Mouse (Mus musculus) embryonic facial prominence, embryonic 12.5 days (tissue): ENCODE measurements around the gene Acad10. TPM values are rescaled to one million over a fixed set of nuclear protein-coding genes. Genes with fewer than 3 reads are reported as not detected.
"Not testable (repeated sequence)": the region's sequence is repeated elsewhere in the genome, so short reads cannot be mapped to it uniquely, and the experiment has no call there.

Experiments
- ATAC-seq: fragments of 200-750 bp; cut with Nextera tagmentation; 2 replicates; pipeline ENCODE4 v1.8.0; 2017; ENCODE audit not compliant: insufficient number of reproducible peaks, insufficient read depth, low FRiP score, low TSS enrichment
- H3K27ac ChIP-seq: fragments of 300-500 bp; sonication (generic); 2 replicates; pipeline ENCODE4 v1.5.1; 2016; ENCODE audit warnings: mild to moderate bottlenecking
- H3K27me3 ChIP-seq: fragments of 300-500 bp; sonication (generic); 2 replicates; pipeline ENCODE4 v1.6.1; 2016; ENCODE audit warnings: mild to moderate bottlenecking, moderate library complexity
- H3K36me3 ChIP-seq: fragments of 300-500 bp; sonication (generic); 2 replicates; pipeline ENCODE4 v1.6.1; 2016; ENCODE audit warnings: mild to moderate bottlenecking
- H3K4me1 ChIP-seq: fragments of 300-500 bp; sonication (generic); 2 replicates; pipeline ENCODE4 v1.6.1; 2016
- H3K4me2 ChIP-seq: fragments of 300-500 bp; sonication (generic); replicated peaks from 2 replicates; pipeline ENCODE4 v1.6.1; 2016; ENCODE audit warnings: mild to moderate bottlenecking, moderate library complexity
- H3K4me3 ChIP-seq: fragments of 300-500 bp; sonication (generic); 2 replicates; pipeline ENCODE4 v1.5.1; 2016; ENCODE audit warnings: mild to moderate bottlenecking
- H3K9ac ChIP-seq: fragments of 300-500 bp; sonication (generic); 2 replicates; pipeline ENCODE4 v1.6.1; 2016; ENCODE audit warnings: mild to moderate bottlenecking, moderate library complexity
- H3K9me3 ChIP-seq: fragments of 300-500 bp; sonication (generic); 2 replicates; pipeline ENCODE4 v1.6.1; 2016; ENCODE audit warnings: mild to moderate bottlenecking, moderate library complexity
- WGBS: fragments of 180-500 bp; shearing (Covaris S2); methylation state at CpG from one replicate; pipeline ENCODE4 v1.1.7; 2016; 5-methylcytosine and 5-hydroxymethylcytosine counted together
- polyA plus RNA-seq: library from polyadenylated mRNA; unstranded; fragments of >200 nt; fragmentation: Nextera tagmentation; extraction: Ambion mirVana; gene quantifications from 2 replicates; pipeline ENCODE4 v1.2.1, GENCODE M21; 2016

The Acad10 gene
- polyA plus RNA-seq, 1 experiment from 2014 or later: 2.2 TPM

DNA sequence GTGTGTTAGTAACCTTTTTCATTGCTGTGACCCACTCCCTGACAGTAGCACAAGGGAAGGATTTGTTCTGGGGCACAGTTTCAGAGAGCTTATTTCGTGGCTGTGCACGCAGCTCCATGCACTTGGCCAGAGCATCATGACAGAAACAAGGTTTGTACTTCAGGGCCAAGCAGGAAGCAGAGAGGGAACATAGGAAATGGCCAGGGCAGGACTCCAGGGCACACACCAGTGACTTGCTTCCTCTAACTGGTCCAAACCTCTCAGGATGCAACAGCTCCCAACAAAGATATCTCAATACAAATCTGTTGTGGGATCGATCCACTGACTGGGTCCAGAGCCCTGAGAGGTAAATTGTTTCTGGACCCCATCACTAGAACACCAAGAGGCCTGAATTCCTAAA lies 45.4 kb downstream of the Acad10 start:
- not testable (repeated sequence) for H3K4me1 ChIP-seq, H3K36me3 ChIP-seq, H3K27me3 ChIP-seq, H3K27ac ChIP-seq, H3K9me3 ChIP-seq, H3K9ac ChIP-seq, H3K4me3 ChIP-seq, ATAC-seq, H3K4me2 ChIP-seq
- WGBS: 84% methylated on average over 3 of the region's 3 CpGs

- Histone ChIP-seq H3K36me3 (no peaks in the 10 kb centered on the region), H3K4me3 (no peak overlapping the region), H3K4me1 (no peaks in the 10 kb centered on the region), H3K27me3 (no peaks in the 10 kb centered on the region), H3K4me2 (no peak overlapping the region), H3K9ac (no peak overlapping the region), H3K27ac (no peak overlapping the region), H3K9me3 (no peaks in the 10 kb centered on the region)
- no peak for ATAC-seq
- WGBS: 74% methylated on average over 6 of the region's 6 CpGs
Measured at GRCm38 (mm10) chr5:121612036-121612435, 48.3 kb downstream of the Acad10 start.

GRCm38 (mm10) chr5:121609556-121610135 lies 50.7 kb downstream of the Acad10 start:
- ATAC-seq, H3K4me2 ChIP-seq, H3K4me3 ChIP-seq, H3K9me3 ChIP-seq, H3K27ac ChIP-seq, H3K9ac ChIP-seq, H3K4me1 ChIP-seq, H3K36me3 ChIP-seq, H3K27me3 ChIP-seq: not testable (repeated sequence)
- 61% methylated on average over 8 of the region's 8 CpGs for WGBS

DNA sequence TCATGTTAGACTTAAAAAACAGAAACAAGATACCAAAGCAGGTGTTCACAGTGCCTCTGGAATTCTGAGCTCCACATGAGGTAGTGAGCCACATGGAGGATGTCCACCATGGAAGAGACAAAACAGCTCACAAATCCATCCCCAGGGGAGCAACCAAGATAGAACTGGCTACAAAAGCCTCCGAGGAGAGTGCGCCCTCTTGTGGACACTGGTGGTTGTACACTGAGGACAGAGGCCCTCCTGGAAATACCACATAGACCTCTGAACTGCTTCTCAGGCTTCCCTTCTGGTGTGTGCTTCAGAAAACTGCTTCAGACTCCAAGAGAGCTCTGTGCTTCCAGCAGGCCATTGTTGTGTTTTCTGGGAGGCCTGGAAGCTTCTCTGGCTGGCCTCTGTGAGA lies 54.2 kb downstream of the Acad10 start:
- Histone ChIP-seq H3K9ac (no peak overlapping the region), H3K27ac (no peak overlapping the region), H3K4me2 (no peak overlapping the region), H3K27me3 (no peaks in the 10 kb centered on the region), H3K9me3 (no peaks in the 10 kb centered on the region), H3K36me3 (no peaks in the 10 kb centered on the region), H3K4me3 (no peak overlapping the region), H3K4me1 (no peaks in the 10 kb centered on the region)
- no peak for ATAC-seq
- WGBS: 3% methylated on average over 2 of the region's 2 CpGs

GRCm38 (mm10) chr5:121603815-121604214 lies 56.5 kb downstream of the Acad10 start:
- H3K9me3 ChIP-seq, H3K27ac ChIP-seq, H3K27me3 ChIP-seq, H3K9ac ChIP-seq, H3K4me3 ChIP-seq, H3K36me3 ChIP-seq, H3K4me1 ChIP-seq, ATAC-seq, H3K4me2 ChIP-seq: not testable (repeated sequence)
- WGBS: 63% methylated on average over 1 of the region's 1 CpGs

DNA sequence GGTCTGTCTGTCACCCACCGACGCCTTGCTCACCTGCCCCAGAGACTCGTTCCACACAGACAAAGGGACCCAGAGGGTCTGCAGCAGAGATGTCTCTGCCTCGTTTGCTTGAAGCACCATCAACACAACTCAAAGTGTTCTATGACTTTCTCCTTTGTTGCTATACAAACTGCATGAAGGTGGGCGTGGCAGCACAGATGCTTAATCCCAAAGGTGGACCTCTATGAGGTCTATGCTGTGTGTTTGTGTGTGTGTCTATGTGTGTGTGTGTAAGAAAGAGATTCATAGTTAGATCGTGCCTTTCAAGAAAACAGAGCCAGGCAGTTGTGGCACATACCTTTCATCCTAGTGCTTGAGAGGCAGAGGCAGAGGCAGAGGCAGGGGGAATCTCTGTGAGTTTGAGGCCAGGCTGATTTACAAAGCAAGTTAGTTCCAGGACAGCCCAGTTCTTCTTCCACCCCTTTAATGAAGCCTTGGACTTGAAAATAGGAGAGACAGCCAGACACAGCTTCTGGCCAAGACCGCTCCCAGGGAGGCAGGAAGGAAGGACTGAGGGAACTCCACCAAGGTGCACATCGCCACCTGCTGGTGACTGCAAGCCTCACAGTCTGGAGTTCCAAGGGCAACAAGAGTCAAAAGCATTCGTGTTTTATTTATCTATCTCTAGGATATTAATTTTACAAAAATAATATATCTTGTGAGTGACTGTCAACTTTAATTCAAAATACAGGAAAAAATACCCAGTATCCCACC lies 58.6 kb downstream of the Acad10 start:
- Histone ChIP-seq H3K4me2 (no peak overlapping the region), H3K9ac (no peak overlapping the region), H3K36me3 (no peaks in the 10 kb centered on the region), H3K4me1 (no peaks in the 10 kb centered on the region), H3K27ac (no peak overlapping the region), H3K27me3 (no peaks in the 10 kb centered on the region), H3K4me3 (no peak overlapping the region), H3K9me3 (no peaks in the 10 kb centered on the region)
- ATAC-seq: no peak
- 28% methylated on average over 9 of the region's 9 CpGs for WGBS

DNA sequence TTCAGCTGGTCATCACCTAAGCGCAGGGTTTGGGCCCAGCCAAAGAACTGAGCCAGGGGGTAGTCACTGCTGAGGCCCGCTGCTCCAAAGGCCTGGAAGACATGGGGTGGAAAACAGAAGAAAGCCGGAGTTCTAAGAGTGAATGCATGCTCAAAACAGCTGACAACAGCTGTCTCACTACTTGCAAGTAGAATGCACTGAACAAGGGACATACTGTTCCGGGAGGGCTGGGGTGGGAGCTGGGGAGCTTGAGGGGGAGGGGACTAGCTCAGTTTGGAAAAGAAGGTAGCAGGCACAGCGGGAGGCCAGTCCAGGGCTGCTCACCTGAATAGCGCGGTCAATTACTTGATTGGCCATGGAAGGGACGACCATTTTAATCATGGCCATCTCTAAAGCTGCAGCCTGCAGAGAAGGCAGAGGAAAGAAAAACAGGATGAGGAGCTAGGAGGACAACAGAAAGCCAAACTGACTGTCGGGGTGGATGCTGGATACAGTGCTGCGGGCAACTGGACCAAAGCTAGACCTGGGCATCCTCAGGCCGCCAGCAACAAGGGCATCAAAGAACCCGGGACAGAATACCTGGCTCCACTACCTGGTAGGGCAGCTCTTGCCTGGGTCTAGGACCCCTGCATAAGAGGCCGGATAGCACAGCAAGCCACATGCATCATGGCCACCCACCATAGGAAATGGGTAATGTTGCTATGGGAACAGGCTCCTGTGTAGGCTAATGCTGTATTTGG lies 61.3 kb downstream of the Acad10 start:
- WGBS: 53% methylated on average over 13 of the region's 13 CpGs
- no peaks in the 10 kb centered on the region for H3K9me3 ChIP-seq
- peaks cover 4% of the 10 kb centered on the region; the same call in 1 of the 2 replicates for H3K4me1 ChIP-seq
- H3K4me2 ChIP-seq: no peak overlapping the region
- H3K36me3 ChIP-seq: no peaks in the 10 kb centered on the region
- ATAC-seq: no peak
- H3K4me3 ChIP-seq: no peak overlapping the region
- no peaks in the 10 kb centered on the region for H3K27me3 ChIP-seq
- H3K9ac ChIP-seq: no peak overlapping the region
- H3K27ac ChIP-seq: no peak overlapping the region

DNA sequence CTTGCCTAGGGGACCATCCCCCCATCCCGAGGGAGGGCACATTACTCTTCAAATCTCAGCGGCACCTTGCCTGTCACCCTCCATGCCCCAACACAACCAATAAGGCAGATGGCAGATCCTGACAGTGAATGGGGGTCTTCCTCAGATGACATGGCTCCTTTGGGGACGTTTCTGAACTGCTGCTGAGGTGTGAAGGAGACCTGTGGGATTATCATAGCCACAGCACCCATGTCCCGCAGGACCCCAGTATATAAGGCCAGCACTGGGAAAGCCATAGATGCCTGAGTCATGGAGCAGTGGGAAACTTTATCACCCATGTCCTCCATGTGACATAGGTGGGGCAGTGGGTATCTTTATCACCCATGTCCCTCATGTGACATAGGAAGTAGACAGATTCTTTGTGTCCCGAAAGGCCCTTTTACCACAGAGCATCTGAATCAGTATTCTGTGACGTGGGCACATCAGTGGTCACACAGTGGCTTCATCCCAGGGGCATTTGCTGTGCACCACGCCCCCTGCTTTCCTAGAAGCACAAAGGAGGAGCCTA lies 62.2 kb downstream of the Acad10 start:
- 74% methylated on average over 7 of the region's 7 CpGs for WGBS
- Histone ChIP-seq H3K9me3 (no peaks in the 10 kb centered on the region), H3K4me2 (no peak overlapping the region), H3K9ac (no peak overlapping the region), H3K4me1 (peaks cover 4% of the 10 kb centered on the region; the same call in 1 of the 2 replicates), H3K4me3 (no peak overlapping the region), H3K36me3 (no peaks in the 10 kb centered on the region), H3K27ac (no peak overlapping the region), H3K27me3 (no peaks in the 10 kb centered on the region)
- no peak for ATAC-seq

- Histone ChIP-seq H3K36me3 (no peaks in the 10 kb centered on the region), H3K4me2 (no peak overlapping the region), H3K9ac (no peak overlapping the region), H3K9me3 (no peaks in the 10 kb centered on the region), H3K27ac (no peak overlapping the region), H3K27me3 (no peaks in the 10 kb centered on the region), H3K4me1 (peaks cover 4% of the 10 kb centered on the region; the same call in 1 of the 2 replicates), H3K4me3 (no peak overlapping the region)
- ATAC-seq: no peak
- 68% methylated on average over 4 of the region's 4 CpGs for WGBS
Measured at GRCm38 (mm10) chr5:121597332-121597731, 63.0 kb downstream of the Acad10 start.

DNA sequence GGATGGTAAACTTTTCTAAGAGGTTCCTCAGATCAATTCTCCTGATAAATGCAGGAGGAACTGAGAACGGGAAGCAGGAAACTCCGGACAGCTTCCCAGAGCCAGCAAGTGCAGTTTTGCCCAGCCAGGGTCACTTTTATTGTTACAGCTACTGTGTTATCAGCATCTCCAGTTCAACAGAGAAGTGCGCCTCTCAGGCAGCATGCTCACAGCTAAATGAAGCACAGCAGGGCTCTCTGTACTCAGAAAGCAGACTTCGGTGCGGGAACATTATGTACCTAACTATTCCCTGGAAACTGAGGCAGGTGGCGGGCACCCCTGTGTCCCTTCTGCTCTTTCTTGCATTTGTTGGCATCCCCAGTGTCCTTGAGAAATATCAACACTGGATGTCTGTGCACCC lies 64.1 kb downstream of the Acad10 start:
- Histone ChIP-seq H3K4me2 (no peak overlapping the region), H3K9me3 (no peaks in the 10 kb centered on the region), H3K27ac (no peak overlapping the region), H3K36me3 (no peaks in the 10 kb centered on the region), H3K4me1 (peaks cover 14% of the 10 kb centered on the region; the same call in 1 of the 2 replicates), H3K4me3 (no peak overlapping the region), H3K27me3 (no peaks in the 10 kb centered on the region), H3K9ac (no peak overlapping the region)
- no peak for ATAC-seq
- WGBS: 77% methylated on average over 6 of the region's 6 CpGs

DNA sequence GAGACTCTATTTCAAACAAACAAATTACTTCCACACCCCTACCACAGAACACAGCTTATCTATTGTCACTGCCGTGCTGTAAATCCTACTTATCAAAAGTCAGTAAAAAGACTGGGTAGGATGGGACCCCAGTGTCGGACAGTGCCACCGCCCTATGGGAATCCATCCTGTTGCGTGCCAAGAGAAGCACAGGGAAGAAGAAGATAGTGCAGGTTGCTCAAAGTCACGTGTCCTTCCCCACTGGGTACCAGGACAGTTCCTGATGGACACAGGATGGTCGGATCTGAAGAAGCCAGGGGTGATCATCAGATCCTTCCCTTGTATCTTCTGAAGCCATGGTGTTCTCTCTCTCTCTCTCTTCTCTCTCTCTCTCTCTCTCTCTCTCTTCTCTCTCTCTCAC lies 64.6 kb downstream of the Acad10 start:
- WGBS: 80% methylated on average over 6 of the region's 6 CpGs
- Histone ChIP-seq H3K27me3 (no peaks in the 10 kb centered on the region), H3K9ac (no peak overlapping the region), H3K4me2 (no peak overlapping the region), H3K4me3 (no peak overlapping the region), H3K4me1 (peaks cover 15% of the 10 kb centered on the region; the same call in 1 of the 2 replicates), H3K27ac (no peak overlapping the region), H3K9me3 (no peaks in the 10 kb centered on the region), H3K36me3 (no peaks in the 10 kb centered on the region)
- no peak for ATAC-seq
